Mouse (Mus musculus) lung, adult 18-20 months (tissue): ENCODE results near the gene Foxp1.

ENCODE experiments used
- DNase-seq, 2 experiments: peaks; one replicate each; pipeline ENCODE4 v3.0.0; 2022; ENCODE audit warnings: mixed read lengths in 2 of 2

The Foxp1 gene

GRCm38 (mm10) chr6:99350156-99350555 is 172.4 kb downstream of the Foxp1 start:
- DNase-seq: no peak

GRCm38 (mm10) chr6:99347836-99348235 is 174.7 kb downstream of the Foxp1 start:
- no peak for DNase-seq

GRCm38 (mm10) chr6:99344966-99345365 is 177.6 kb downstream of the Foxp1 start:
- DNase-seq: no peak

- no peak for DNase-seq
Measured at GRCm38 (mm10) chr6:99344357-99344756, 178.2 kb downstream of the Foxp1 start.

DNA sequence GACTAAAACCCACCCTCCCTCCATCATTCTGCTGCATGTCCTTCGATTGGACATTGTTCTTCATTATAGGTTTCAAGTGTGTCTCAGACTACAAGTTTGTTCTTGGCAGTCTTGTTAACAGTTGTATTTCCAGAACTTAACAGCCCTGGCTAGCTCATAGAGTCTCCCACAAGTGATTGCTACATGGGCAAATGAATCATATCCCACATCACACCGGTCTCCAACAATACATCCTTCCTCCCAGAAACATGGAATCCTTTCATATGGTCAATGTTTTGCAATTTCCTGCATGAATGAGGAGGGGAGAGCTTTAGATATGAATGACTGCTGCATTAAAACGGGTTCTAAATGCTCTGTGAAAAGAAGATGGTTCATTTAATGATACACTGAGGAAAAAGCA is 178.7 kb downstream of the Foxp1 start:
- no peak for DNase-seq

DNA sequence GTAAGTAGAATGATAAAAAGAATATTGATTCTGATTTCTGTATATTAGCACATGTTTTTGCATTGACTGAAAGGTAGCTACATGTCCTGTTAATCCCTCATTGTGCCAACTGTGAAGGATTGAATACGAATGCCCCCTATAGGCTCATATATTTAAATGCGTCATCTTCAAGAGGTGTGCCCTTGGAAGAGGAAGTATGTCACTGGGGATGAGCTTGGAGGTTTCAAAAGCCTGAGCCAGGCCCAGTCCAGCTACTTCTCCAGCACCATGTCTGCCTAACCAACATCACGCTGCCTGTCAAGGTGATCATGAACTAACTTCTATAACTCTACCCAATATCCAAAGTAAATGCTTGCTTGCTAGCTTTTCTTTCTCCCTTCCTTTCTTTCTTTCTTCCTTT is 180.1 kb downstream of the Foxp1 start:
- no peak for DNase-seq

GRCm38 (mm10) chr6:99340902-99341301 is 181.6 kb downstream of the Foxp1 start:
- DNase-seq: no peak

GRCm38 (mm10) chr6:99339986-99340721 is 182.4 kb downstream of the Foxp1 start:
- DNase-seq: no peak

DNA sequence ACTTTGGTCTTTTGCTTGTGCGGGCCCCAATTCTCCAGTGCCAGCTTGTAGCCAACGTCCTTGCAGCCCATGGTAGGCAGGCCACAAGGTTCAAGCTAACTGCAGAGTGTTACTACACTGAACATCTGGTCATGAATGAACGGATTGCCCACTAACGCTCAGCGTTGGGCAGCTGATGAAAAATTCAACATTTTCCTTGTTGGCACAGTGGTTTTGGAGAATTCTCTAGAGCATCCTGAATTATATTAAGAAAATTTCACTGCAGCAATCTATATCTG is 183.2 kb downstream of the Foxp1 start:
- no peak for DNase-seq

DNA sequence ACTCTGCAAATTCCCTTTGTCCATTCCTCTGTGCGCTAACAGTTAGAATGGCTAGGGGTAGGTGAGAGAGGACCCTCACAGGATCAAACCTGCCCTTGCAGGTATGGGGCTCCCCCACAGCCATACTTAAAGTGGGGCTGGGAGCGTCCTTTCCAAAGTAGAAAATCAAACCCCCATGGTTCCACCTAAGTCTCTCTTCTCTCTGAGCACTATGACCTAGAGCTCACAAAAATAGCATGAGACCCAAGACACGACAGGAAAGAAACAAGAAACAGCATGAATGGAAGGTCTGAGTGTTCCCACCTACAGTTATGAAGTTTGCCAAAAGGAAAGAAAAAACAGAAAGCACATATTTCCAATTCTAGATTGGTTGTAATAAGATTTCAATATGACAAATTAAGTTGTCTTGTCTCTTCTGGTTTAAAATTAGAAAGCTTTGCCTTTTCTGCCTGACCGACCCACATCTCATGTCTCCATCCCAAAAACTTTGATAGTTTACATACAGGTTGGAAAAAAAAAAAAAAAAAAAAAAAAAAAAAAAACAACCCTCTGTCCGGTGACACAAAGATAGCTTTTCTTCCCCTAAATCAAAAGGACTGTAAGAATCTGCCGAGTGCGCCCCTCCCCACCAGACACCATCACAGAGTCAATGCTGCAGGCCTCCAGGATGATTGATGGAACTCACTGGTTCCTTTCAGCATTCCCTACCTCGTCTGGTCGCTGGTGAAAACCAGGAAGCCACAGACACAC is 183.8 kb downstream of the Foxp1 start:
- no peak for DNase-seq

GRCm38 (mm10) chr6:99338174-99338573 is 184.3 kb downstream of the Foxp1 start:
- no peak for DNase-seq

DNA sequence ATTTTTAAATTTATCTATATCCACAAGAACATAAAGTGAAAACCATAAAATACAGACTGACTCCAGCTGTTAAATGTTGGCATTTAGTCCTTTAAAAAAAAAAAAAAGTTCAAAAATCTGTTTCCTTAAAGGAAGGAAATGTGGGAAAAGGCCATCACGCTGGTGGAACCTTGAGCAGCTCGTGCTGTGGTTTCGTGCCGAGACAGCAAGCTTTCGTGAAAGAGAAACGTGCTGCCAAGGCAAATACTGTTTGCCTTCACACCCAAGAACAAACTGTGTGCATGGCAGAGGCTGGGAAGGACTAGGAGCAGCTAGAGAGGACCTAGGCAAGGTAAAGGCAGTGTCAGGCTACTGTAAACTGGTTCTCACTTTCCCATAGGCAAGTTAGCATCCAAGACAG is 184.9 kb downstream of the Foxp1 start:
- DNase-seq: peak; percentile 22 to 40

DNA sequence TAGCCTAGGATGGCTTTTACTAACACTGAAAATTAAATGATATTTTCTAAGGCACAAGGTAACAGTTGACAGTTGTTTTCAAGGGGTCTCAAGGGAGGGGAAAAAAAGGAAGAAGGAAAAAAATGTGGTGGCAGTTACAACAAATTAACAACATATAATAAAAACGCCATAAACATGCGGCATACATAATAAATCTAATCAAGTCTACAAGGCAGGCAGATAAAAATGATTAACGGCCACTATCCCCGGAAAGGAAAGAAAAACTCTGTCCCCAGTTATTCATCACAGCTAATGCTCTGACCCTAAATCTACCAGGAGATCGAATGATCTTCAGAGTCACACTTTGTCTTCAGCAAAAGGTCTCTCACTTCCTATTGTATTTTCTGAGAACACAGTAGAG is 186.3 kb downstream of the Foxp1 start:
- DNase-seq: no peak

GRCm38 (mm10) chr6:99335174-99335830 is 187.2 kb downstream of the Foxp1 start:
- peak; percentile 47 to 61 for DNase-seq

- DNase-seq: no peak
Measured at GRCm38 (mm10) chr6:99334255-99334654, 188.3 kb downstream of the Foxp1 start.

DNA sequence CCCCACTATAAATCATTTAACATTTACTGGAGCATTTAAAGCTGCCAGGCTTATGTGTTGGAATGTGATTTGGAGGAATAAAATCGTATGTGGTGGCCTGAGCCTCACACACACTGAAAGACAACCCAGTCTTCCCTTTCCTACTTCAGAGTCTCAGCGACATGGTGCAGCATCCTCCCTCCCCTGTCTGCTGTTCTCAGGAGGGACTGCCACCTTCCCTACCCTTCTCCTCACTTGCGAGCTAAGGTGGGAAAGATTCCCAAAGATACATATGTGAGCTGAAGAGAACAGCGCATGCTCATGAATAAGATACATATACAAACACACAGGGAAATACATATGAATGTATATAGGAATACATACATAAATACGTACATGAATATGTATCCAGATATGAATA is 189.4 kb downstream of the Foxp1 start:
- DNase-seq: no peak

GRCm38 (mm10) chr6:99330169-99330568 is 192.4 kb downstream of the Foxp1 start:
- DNase-seq: no peak

GRCm38 (mm10) chr6:99328634-99329033 is 193.9 kb downstream of the Foxp1 start:
- DNase-seq: no peak

DNA sequence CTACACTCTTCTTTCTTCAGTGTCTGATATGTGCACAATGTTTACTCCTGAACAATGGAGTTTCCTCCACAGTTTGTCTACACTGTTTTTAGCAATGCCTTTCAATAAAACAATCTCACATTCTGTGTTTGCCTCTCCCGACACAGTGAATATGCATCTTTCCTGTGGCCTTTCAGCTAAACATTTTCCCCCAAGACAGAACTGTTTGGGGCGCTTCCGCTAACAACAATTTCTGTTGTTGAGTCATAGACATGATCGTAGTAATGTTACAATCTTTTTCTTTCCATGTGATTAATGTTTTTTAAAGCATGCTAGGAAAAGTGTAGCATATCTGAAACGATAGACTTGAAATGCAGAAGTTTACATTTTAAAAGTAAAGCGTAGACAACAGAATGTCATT is 194.4 kb downstream of the Foxp1 start:
- DNase-seq: no peak

- DNase-seq: peak; percentile 46 to 48
Measured at GRCm38 (mm10) chr6:99327721-99328120, 194.8 kb downstream of the Foxp1 start.

- no peak for DNase-seq
Measured at GRCm38 (mm10) chr6:99325881-99326280, 196.6 kb downstream of the Foxp1 start.

DNA sequence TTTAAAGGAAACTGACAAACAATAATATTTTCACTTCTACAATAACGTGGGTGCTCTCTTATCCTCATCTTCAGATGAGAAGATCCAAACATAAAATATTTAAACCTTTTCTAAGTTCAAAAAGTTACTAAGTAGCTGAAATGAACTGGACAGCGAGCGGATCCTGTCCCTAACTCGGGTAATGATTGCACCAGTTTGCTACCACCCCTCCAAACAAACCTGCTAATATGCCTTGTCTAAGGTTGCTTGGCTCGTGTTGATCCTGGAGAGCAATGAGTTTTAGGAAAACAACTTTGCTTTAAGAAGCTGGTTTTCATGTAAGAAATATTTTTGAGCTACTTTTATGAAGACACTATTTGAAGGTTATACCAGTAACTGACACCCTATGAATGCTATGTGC is 197.1 kb downstream of the Foxp1 start:
- no peak for DNase-seq

- DNase-seq: no peak
Measured at GRCm38 (mm10) chr6:99322132-99322904, 200.2 kb downstream of the Foxp1 start.
